Mouse (Mus musculus): ENCODE measurements around the gene Armcx5. TPM values are rescaled to one million over a fixed set of nuclear protein-coding genes. Genes with fewer than 3 reads are reported as not detected.

The Armcx5 gene
- 0.98 and 1.3 TPM in 2 replicates for polyA plus RNA-seq (2012; rRNA removed)

GRCm38 (mm10) chrX:135742304-135743055 is at the start of gene Armcx5, which contains the start of gene Gprasp1:
TSS of gene Armcx5 (plus strand) at chrX:135742733.
TSS of gene Gprasp1 (plus strand) at chrX:135742733.
- under 1% methylated on average over 48 of the region's 48 CpGs for WGBS
- Histone ChIP-seq H3K27ac (ENCODE audit: insufficient read depth, low read depth, low read length) (peak within 1 kb of the TSS; percentile 80), H3K27me3 (replicated peaks; ENCODE audit: control insufficient read depth, insufficient read depth, low read length) (no peaks in the 10 kb centered on the region), H3K4me1 (ENCODE audit: control insufficient read depth, insufficient read depth, low read length) (no peaks in the 10 kb centered on the region), H3K36me3 (ENCODE audit: control insufficient read depth, insufficient read depth, low read length) (no peaks in the 10 kb centered on the region), H3K4me3 (ENCODE audit: insufficient read depth, low read depth, low read length) (peak within 1 kb of the TSS; percentile 93)
- TF ChIP-seq CTCF (conservative IDR thresholded peaks at IDR 0.05; ENCODE audit: insufficient read depth, insufficient read length, low read depth, low read length), result no peak
- TF ChIP-seq POLR2A (IDR thresholded peaks at IDR 0.05; ENCODE audit: low read depth, low read length), result peak; percentile 39
- peak; percentile 95 for DNase-seq

- no peak for DNase-seq
- TF ChIP-seq POLR2A (IDR thresholded peaks at IDR 0.05; ENCODE audit: low read depth, low read length) (no peak), CTCF (conservative IDR thresholded peaks at IDR 0.05; ENCODE audit: insufficient read depth, insufficient read length, low read depth, low read length) (no peak)
- no peaks in the 10 kb centered on the region for H3K36me3 ChIP-seq (ENCODE audit: control insufficient read depth, insufficient read depth, low read length)
- no peaks in the 10 kb centered on the region for H3K27me3 ChIP-seq (replicated peaks; ENCODE audit: control insufficient read depth, insufficient read depth, low read length)
- 58% methylated on average over 1 of the region's 1 CpGs for WGBS
- no peaks in the 10 kb centered on the region for H3K4me1 ChIP-seq (ENCODE audit: control insufficient read depth, insufficient read depth, low read length)
- H3K4me3 ChIP-seq (ENCODE audit: insufficient read depth, low read depth, low read length), result no peak within 1 kb of the TSS
- H3K27ac ChIP-seq (ENCODE audit: insufficient read depth, low read depth, low read length), result no peak within 1 kb of the TSS
These were observed 48.9 kb upstream of the Armcx5 start, which contains the start of gene Tcp11x2 for GRCm38 (mm10) chrX:135693633-135694032. TSS of gene Tcp11x2 (minus strand) at chrX:135693790.

- Histone ChIP-seq H3K4me1 (ENCODE audit: control insufficient read depth, insufficient read depth, low read length) (no peaks in the 10 kb centered on the region), H3K36me3 (ENCODE audit: control insufficient read depth, insufficient read depth, low read length) (no peaks in the 10 kb centered on the region), H3K4me3 (ENCODE audit: insufficient read depth, low read depth, low read length) (no peak overlapping the region), H3K27me3 (replicated peaks; ENCODE audit: control insufficient read depth, insufficient read depth, low read length) (no peaks in the 10 kb centered on the region), H3K27ac (ENCODE audit: insufficient read depth, low read depth, low read length) (no peak overlapping the region)
- WGBS, result 88% methylated on average over 1 of the region's 1 CpGs
- DNase-seq, result no peak
- TF ChIP-seq CTCF (conservative IDR thresholded peaks at IDR 0.05; ENCODE audit: insufficient read depth, insufficient read length, low read depth, low read length) (no peak), POLR2A (IDR thresholded peaks at IDR 0.05; ENCODE audit: low read depth, low read length) (no peak)
These were observed 39.4 kb upstream of the Armcx5 start for GRCm38 (mm10) chrX:135703111-135703510.

GRCm38 (mm10) chrX:135704349-135704748 is 38.2 kb upstream of the Armcx5 start:
- 13% methylated on average over 2 of the region's 2 CpGs for WGBS
- no peak for TF ChIP-seq CTCF (conservative IDR thresholded peaks at IDR 0.05; ENCODE audit: insufficient read depth, insufficient read length, low read depth, low read length)
- TF ChIP-seq POLR2A (IDR thresholded peaks at IDR 0.05; ENCODE audit: low read depth, low read length), result no peak
- Histone ChIP-seq H3K27me3 (replicated peaks; ENCODE audit: control insufficient read depth, insufficient read depth, low read length) (no peaks in the 10 kb centered on the region), H3K36me3 (ENCODE audit: control insufficient read depth, insufficient read depth, low read length) (no peaks in the 10 kb centered on the region), H3K4me3 (ENCODE audit: insufficient read depth, low read depth, low read length) (no peak overlapping the region), H3K27ac (ENCODE audit: insufficient read depth, low read depth, low read length) (no peak overlapping the region), H3K4me1 (ENCODE audit: control insufficient read depth, insufficient read depth, low read length) (no peaks in the 10 kb centered on the region)
- no peak for DNase-seq

GRCm38 (mm10) chrX:135712845-135713244 is 29.7 kb upstream of the Armcx5 start:
- 78% methylated on average over 2 of the region's 2 CpGs for whole genome bisulfite sequencing
- H3K4me1 ChIP-seq (ENCODE audit: control insufficient read depth, insufficient read depth, low read length), result no peaks in the 10 kb centered on the region
- no peak overlapping the region for H3K27ac ChIP-seq (ENCODE audit: insufficient read depth, low read depth, low read length)
- H3K36me3 ChIP-seq (ENCODE audit: control insufficient read depth, insufficient read depth, low read length), result no peaks in the 10 kb centered on the region
- no peak for DNase-seq
- no peak overlapping the region for H3K4me3 ChIP-seq (ENCODE audit: insufficient read depth, low read depth, low read length)
- TF ChIP-seq POLR2A (IDR thresholded peaks at IDR 0.05; ENCODE audit: low read depth, low read length), result no peak
- no peak for TF ChIP-seq CTCF (conservative IDR thresholded peaks at IDR 0.05; ENCODE audit: insufficient read depth, insufficient read length, low read depth, low read length)
- no peaks in the 10 kb centered on the region for H3K27me3 ChIP-seq (replicated peaks; ENCODE audit: control insufficient read depth, insufficient read depth, low read length)

- 88% methylated on average over 10 of the region's 10 CpGs for WGBS
- no peaks in the 10 kb centered on the region for H3K27me3 ChIP-seq (replicated peaks; ENCODE audit: control insufficient read depth, insufficient read depth, low read length)
- H3K4me3 ChIP-seq (ENCODE audit: insufficient read depth, low read depth, low read length), result no peak within 1 kb of the TSS
- TF ChIP-seq POLR2A (IDR thresholded peaks at IDR 0.05; ENCODE audit: low read depth, low read length), result no peak
- TF ChIP-seq CTCF (conservative IDR thresholded peaks at IDR 0.05; ENCODE audit: insufficient read depth, insufficient read length, low read depth, low read length), result no peak
- no peak for DNase-seq
- no peak within 1 kb of the TSS for H3K27ac ChIP-seq (ENCODE audit: insufficient read depth, low read depth, low read length)
- H3K36me3 ChIP-seq (ENCODE audit: control insufficient read depth, insufficient read depth, low read length), result no peaks in the 10 kb centered on the region
- H3K4me1 ChIP-seq (ENCODE audit: control insufficient read depth, insufficient read depth, low read length), result no peaks in the 10 kb centered on the region
These were observed 17.4 kb upstream of the Armcx5 start, which contains the start of gene Tmsb15a for GRCm38 (mm10) chrX:135725161-135725560. TSS of gene Tmsb15a (minus strand) at chrX:135725261.

GRCm38 (mm10) chrX:135738730-135739520 is 3.6 kb upstream of the Armcx5 start:
- TF ChIP-seq CTCF (conservative IDR thresholded peaks at IDR 0.05; ENCODE audit: insufficient read depth, insufficient read length, low read depth, low read length) (no peak), POLR2A (IDR thresholded peaks at IDR 0.05; ENCODE audit: low read depth, low read length) (no peak)
- Histone ChIP-seq H3K4me3 (ENCODE audit: insufficient read depth, low read depth, low read length) (no peak overlapping the region), H3K27ac (ENCODE audit: insufficient read depth, low read depth, low read length) (no peak overlapping the region), H3K27me3 (replicated peaks; ENCODE audit: control insufficient read depth, insufficient read depth, low read length) (no peaks in the 10 kb centered on the region), H3K36me3 (ENCODE audit: control insufficient read depth, insufficient read depth, low read length) (no peaks in the 10 kb centered on the region), H3K4me1 (ENCODE audit: control insufficient read depth, insufficient read depth, low read length) (no peaks in the 10 kb centered on the region)
- 57% methylated on average over 2 of the region's 2 CpGs for WGBS
- peak; percentile 21 for DNase-seq

Data from kidney, adult 2 months (tissue).